ENCODE assay signal across 16 mouse cellular contexts in the genomic region with DNA sequence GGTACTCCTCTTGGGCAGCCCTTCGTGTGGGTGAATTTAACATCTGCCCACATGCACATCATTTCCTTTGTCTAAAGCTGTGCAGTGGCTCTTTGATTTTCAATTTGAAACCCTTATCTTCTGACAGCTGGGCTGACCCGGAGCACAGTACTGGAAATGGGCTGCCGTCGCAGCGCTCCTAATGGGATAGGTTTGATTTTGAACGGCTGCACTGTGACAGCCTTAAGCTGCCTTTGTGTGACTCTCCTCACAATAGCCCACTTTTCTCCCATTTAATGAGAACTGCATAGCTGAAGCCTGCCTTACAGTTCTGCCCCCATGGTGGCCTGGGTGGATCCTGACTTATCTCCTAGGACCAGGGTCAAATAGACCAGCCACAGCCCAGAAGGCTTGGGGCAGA. TPM values are rescaled to one million over a fixed set of nuclear protein-coding genes. Genes with fewer than 3 reads are reported as not detected.
DNase-seq lines count a peak whose midpoint lies in the region; ATAC-seq lines count a peak whose summit lies in the region.
"Had no signal": no experiment of that assay in that cellular context is flagged by ENCODE, and none has a peak within 500 bp of the region (broad histone marks: within the 10 kb centered on the region; RNA-seq: fewer than 3 reads in every experiment).

No protein-coding gene starts in this region.

- no peak for DNase-seq in neural tube, embryonic 11.5 days (ENCODE audit: low spot score)
- no peak for DNase-seq in neural tube, embryonic 10.5 days (ENCODE audit: extremely low spot score, low spot score)
- no peak for DNase-seq in embryo, embryonic 10 days (ENCODE audit: low spot score)
- DNase-seq in adrenal gland, postnatal 14 days, result no peak
- DNase-seq in urinary bladder, adult 18-20 months (ENCODE audit: low spot score in 2 of 2), result no peak
- DNase-seq: cerebellum, adult 11 months; kidney, adult 9 months; kidney, postnatal 4 days; liver, embryonic 13.5 days; thymus, postnatal 36 days had no signal

- 0 out of 2 replicates have a peak, but pooled peaks cover 2% of the 10 kb centered on the region for H3K36me3 ChIP-seq in neural tube, embryonic 11.5 days (ENCODE audit: control insufficient read depth, insufficient read depth, low read length)
- peaks cover 13% of the 10 kb centered on the region for H3K36me3 ChIP-seq in hindbrain, embryonic 12.5 days
- H3K36me3 ChIP-seq in midbrain, embryonic 13.5 days, result peaks cover 21% of the 10 kb centered on the region
- H3K36me3 ChIP-seq: limb, embryonic 10.5 days; liver, embryonic 13.5 days had no signal

- no peak overlapping the region for H3K4me2 ChIP-seq in neural tube, embryonic 11.5 days (ENCODE audit: low read depth)
- H3K4me2 ChIP-seq in hindbrain, embryonic 12.5 days (replicated peaks), result no peak overlapping the region
- no peak overlapping the region for H3K4me2 ChIP-seq in midbrain, embryonic 13.5 days (replicated peaks)
- H3K4me2 ChIP-seq: liver, embryonic 13.5 days had no signal

- no peak for ATAC-seq in neural tube, embryonic 11.5 days (ENCODE audit: insufficient read depth, low FRiP score, low TSS enrichment)
- ATAC-seq in hindbrain, embryonic 12.5 days (ENCODE audit: low FRiP score), result peak; percentile 74
- peak; percentile 90 for ATAC-seq in midbrain, embryonic 13.5 days

- no peak overlapping the region for H3K4me3 ChIP-seq in neural tube, embryonic 11.5 days (ENCODE audit: low read depth, low read length)
- no peak overlapping the region for H3K4me3 ChIP-seq in hindbrain, embryonic 12.5 days
- no peak overlapping the region for H3K4me3 ChIP-seq in midbrain, embryonic 13.5 days (replicated peaks)
- H3K4me3 ChIP-seq: limb, embryonic 10.5 days; liver, embryonic 13.5 days had no signal

- no peaks in the 10 kb centered on the region for H3K4me1 ChIP-seq in neural tube, embryonic 11.5 days (ENCODE audit: control insufficient read depth, insufficient read depth, low read length)
- peaks cover 17% of the 10 kb centered on the region; the same call in 1 of the 2 replicates for H3K4me1 ChIP-seq in hindbrain, embryonic 12.5 days
- H3K4me1 ChIP-seq in midbrain, embryonic 13.5 days (replicated peaks), result peaks cover 23% of the 10 kb centered on the region
- H3K4me1 ChIP-seq: limb, embryonic 10.5 days; liver, embryonic 13.5 days had no signal

- H3K9ac ChIP-seq in neural tube, embryonic 11.5 days (ENCODE audit: low read length), result no peak overlapping the region
- no peak overlapping the region for H3K9ac ChIP-seq in hindbrain, embryonic 12.5 days
- H3K9ac ChIP-seq in midbrain, embryonic 13.5 days (replicated peaks), result peak overlapping the region; percentile 4
- H3K9ac ChIP-seq: liver, embryonic 13.5 days had no signal

- WGBS in neural tube, embryonic 11.5 days, result 74% methylated on average over 6 of the region's 6 CpGs
- 55% methylated on average over 6 of the region's 6 CpGs for WGBS in hindbrain, embryonic 12.5 days
- 25% methylated on average over 6 of the region's 6 CpGs for WGBS in midbrain, embryonic 13.5 days

- no peaks in the 10 kb centered on the region for H3K9me3 ChIP-seq in neural tube, embryonic 11.5 days (ENCODE audit: control insufficient read depth, low read length)
- 0 out of 2 replicates have a peak, but pooled peaks cover 3% of the 10 kb centered on the region for H3K9me3 ChIP-seq in hindbrain, embryonic 12.5 days (replicated peaks)
- no peaks in the 10 kb centered on the region for H3K9me3 ChIP-seq in midbrain, embryonic 13.5 days
- H3K9me3 ChIP-seq: limb, embryonic 10.5 days had no signal

- H3K27me3 ChIP-seq in neural tube, embryonic 11.5 days (ENCODE audit: control insufficient read depth, insufficient read depth, low read length), result no peaks in the 10 kb centered on the region
- H3K27me3 ChIP-seq in hindbrain, embryonic 12.5 days, result no peaks in the 10 kb centered on the region
- no peaks in the 10 kb centered on the region for H3K27me3 ChIP-seq in midbrain, embryonic 13.5 days
- H3K27me3 ChIP-seq: liver, embryonic 13.5 days had no signal

- H3K27ac ChIP-seq in neural tube, embryonic 11.5 days (ENCODE audit: low read depth, low read length), result peak overlapping the region; percentile 61
- peak overlapping the region; percentile 76 for H3K27ac ChIP-seq in hindbrain, embryonic 12.5 days
- peak overlapping the region; percentile 84 for H3K27ac ChIP-seq in midbrain, embryonic 13.5 days
- H3K27ac ChIP-seq: limb, embryonic 10.5 days; liver, embryonic 13.5 days had no signal

RNA-seq across cellular contexts. Expression of gene Apba2, which starts 31.9 kb away (rescaled TPM):
- 97.6 and 123 TPM in 2 replicates for polyA plus RNA-seq in neural tube, embryonic 11.5 days (2014; fragmentation: Nextera tagmentation; extraction: Ambion mirVana)
- 112 and 119 TPM in 2 replicates for polyA plus RNA-seq in hindbrain, embryonic 12.5 days (2016; fragmentation: Nextera tagmentation; extraction: Ambion mirVana)
- 157 and 161 TPM in 2 replicates for polyA plus RNA-seq in midbrain, embryonic 13.5 days (2015; fragmentation: Nextera tagmentation; extraction: Ambion mirVana)
- total RNA-seq in adrenal gland, postnatal 14 days (2021), result 1.1 and 1.5 TPM in 2 replicates
- total RNA-seq: common myeloid progenitor, adult 5-6 weeks; megakaryocyte-erythroid progenitor cell, adult 5-6 weeks; neutrophil, adult 5-6 weeks had no signal
